Mouse (Mus musculus) heart, adult 18-20 months (tissue): ENCODE data around the gene Mrpl47. TPM values are rescaled to one million over a fixed set of nuclear protein-coding genes. Genes with fewer than 3 reads are reported as not detected.
A peak's percentile ranks its signal among the peaks of the same experiment; 100 is the strongest.
"Not testable (repeated sequence)": the region's sequence is repeated elsewhere in the genome, so short reads cannot be mapped to it uniquely, and the experiment has no call there.

ENCODE experiments used
- DNase-seq, 2 experiments: peaks; one replicate each; pipeline ENCODE4 v3.0.0; 2021 to 2022; ENCODE audit warnings: mixed read lengths in 1 of 2
- total RNA-seq, 2 experiments: library from RNA; stranded (reverse); gene quantifications; 2 replicates each; pipeline ENCODE4 v1.2.3; 2021

Gene Mrpl47
- total RNA-seq, 2 experiments from 2014 or later = 38.5 to 44.9 TPM

GRCm38 (mm10) chr3:32708052-32708367 is 29.4 kb downstream of the Mrpl47 start:
- DNase-seq = no peak

GRCm38 (mm10) chr3:32705647-32706348 is 31.6 kb downstream of the Mrpl47 start, which contains the start of gene Actl6a:
TSS of gene Actl6a (plus strand) at chr3:32706298.
- not testable (repeated sequence) for DNase-seq

DNA sequence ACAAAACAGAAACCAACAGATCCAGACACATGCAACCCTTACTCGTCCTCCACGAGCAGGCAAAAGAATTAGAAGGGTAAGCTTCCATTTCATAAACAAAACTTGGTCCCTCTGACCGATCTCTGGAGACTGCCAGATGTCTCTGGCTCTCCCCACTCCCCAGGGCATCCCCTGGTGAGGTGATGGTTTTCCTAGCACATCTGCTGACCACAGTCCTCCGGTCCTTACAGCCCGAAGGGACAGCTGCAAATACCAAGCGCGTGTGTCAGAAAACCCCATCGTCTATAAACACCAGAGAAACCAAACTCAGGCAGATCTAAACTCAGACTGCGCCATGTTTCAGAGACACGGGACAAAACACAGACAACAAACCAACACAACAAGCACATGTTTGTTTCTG is 32.8 kb downstream of the Mrpl47 start:
- DNase-seq = not testable (repeated sequence)

GRCm38 (mm10) chr3:32704021-32704420 is 33.4 kb downstream of the Mrpl47 start:
- not testable (repeated sequence) for DNase-seq

DNA sequence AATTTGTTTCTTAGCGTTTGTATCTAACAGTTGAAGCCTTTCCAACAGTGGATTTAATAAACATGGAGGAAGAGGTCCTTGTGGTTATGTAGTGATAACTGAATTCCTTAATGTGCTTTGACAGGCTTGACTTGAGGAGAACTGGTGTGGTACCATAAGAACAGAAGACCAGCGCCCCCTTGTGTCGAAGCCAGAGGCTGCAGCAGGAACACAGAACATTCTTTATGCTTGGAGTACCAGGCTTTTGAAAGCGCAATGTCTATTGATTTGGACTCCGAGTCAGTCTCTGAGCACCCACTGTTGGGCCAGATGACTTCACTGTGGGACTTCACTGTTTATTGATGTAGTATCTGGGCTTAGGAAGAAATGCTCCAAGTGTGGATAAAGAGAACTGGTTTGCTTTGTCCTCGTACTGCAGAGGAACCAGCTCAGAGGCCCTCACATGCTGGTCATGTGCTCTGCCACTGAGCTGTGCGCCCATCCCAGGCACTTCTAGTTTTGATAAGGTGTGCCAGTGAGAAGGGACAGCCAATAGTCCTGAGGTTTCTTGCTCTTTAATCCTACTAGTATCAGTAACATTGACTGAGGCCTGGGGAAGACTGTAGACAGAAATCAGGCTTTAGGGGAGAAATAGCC is 39.1 kb downstream of the Mrpl47 start:
- DNase-seq = peak; percentile 87 to 96

- no peak for DNase-seq
Observed at GRCm38 (mm10) chr3:32695583-32695980, 41.8 kb downstream of the Mrpl47 start.

DNA sequence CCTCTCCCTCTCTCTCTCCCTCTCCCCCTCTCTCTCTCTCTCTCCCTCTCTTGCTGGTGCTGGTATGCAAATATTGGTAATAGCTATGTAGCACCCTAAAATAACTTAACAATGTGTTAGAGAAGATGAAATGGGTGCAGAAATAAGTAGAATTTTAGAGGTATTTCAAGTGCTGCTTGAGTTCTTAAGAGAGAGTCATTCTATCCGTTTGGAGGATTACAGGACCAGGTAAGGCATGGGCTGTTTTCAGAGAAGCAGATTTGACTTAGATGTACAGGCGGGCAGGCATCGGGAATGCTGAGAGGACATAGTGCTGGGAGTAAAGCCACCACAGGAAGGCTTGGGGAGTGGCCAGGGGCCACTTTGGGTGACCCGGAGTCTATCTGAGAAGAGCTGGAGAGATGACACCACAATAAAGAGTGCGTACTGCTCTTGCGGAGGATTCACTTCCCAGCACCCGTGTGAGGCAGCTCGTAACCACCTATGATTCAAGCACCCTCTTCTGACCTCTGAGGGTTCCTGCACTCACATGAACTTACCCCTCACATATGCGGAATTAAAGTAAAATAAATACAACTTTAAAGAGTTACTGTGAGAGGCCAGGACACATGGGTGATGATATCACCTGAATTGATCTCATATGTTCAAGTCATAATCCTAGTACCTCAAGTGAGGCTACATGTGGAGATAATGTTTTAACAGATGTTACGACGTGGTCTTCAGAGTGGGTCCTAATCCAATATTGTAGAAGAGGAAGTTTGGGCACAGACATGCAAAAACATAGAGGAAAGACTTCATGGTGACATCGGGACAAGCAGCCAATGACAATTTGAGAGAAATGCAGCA is 42.4 kb downstream of the Mrpl47 start:
- no peak for DNase-seq

DNA sequence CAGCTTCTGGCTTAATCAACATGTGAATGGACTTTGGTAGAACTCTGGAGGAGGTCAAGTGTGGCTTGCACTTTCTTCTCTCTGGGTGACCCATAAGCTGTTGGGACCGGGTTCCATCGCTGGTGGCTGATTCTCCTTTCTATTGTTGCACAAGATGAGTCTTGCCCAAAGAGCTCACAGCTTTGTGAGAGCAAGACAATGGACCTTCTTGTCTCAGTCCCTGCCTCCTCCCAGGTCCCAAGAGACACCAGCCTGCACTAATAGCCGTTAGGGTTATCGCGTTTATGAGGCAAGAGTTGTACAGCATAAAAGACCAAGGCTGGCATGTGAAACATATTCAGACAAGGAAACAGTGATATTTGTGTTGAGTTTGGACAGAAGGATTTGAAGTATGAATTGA is 43.2 kb downstream of the Mrpl47 start:
- no peak for DNase-seq

DNA sequence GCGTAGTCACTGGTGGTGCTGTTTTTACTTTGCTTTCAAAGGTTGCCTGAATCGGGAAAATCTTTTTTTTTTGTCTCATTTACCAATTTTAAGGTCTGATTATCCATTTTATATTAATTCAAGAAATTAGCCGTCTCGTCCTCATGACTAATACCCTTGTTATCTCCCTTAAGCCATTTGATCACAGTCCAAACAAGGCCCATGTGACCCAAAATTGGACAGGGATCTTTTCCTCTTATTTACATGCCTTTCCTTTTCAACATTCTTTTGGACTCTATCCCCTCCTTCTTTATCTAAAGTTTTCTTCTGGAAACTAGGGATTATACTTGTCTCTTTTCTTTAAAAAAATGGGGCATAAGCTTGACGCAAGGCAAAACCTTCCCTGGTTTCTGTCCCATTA is 45.6 kb downstream of the Mrpl47 start:
- DNase-seq = no peak

- no peak for DNase-seq
Observed at GRCm38 (mm10) chr3:32690901-32691300, 46.5 kb downstream of the Mrpl47 start.

GRCm38 (mm10) chr3:32690008-32690407 is 47.4 kb downstream of the Mrpl47 start:
- no peak for DNase-seq

DNA sequence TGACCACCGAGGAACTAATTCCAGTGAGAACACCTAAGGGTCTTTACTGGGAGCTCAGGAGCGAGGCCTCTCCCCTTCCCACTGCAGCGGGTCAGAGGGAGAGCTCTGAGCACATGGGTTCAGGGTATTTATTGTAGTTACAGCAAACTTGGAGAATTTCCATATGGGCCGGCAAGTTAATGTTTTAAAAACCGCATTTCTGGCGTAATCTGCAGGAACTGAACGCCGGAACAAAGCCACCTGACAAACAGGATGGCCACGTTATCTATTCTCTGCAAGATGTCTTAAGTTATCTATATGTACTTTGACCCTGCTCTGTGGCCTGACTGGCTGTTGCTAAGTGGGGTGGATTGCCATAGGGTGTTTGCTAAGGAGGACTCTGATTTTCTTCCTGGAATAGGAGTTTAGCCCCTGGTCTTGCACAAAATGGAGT is 47.8 kb downstream of the Mrpl47 start:
- no peak for DNase-seq

GRCm38 (mm10) chr3:32687156-32687555 is 50.2 kb downstream of the Mrpl47 start:
- DNase-seq = no peak

- DNase-seq = no peak
Observed at GRCm38 (mm10) chr3:32686537-32686936, 50.9 kb downstream of the Mrpl47 start.

GRCm38 (mm10) chr3:32684631-32685030 is 52.8 kb downstream of the Mrpl47 start:
- peak in 1 of 2 experiments; percentile 25 for DNase-seq

DNA sequence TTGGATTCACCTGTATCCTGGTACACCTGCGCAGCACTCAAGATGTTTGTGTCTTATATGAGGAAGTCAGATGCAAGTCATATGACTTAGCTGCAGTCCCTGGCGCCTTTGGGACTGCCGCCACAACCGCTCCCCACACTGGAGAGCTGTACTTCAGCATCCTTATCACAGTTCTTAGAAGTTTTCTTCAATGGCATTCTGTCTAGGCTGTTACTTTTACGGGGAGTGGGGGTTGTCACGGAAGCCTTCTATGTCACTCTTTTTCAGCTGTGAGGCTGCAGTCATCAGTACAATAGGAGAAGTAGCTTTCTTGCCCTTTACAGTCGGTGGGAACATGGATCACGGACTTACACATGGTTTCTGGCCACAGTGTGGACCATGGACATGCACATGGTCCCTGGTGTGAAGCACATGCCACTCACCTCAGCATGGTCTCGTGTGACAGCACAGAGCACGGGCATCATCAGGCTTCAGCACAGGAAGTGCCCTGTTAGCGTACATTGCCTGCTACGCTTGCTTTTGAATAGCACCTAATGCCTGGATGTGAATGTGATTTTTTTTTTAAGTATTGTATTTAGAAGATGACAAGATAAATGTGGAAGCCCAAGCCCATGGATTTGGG is 54.4 kb downstream of the Mrpl47 start:
- no peak for DNase-seq

- no peak for DNase-seq
Observed at GRCm38 (mm10) chr3:32676393-32676792, 61.0 kb downstream of the Mrpl47 start.

Other genes with a start within 250 kb of the Mrpl47 start
- gene Kcnmb3, start 245.4 kb downstream of the Mrpl47 start, total RNA-seq = not detected
- gene Zfp639, start 227.3 kb downstream of the Mrpl47 start, total RNA-seq = 10 to 100 TPM; 24.7 to 26.6 TPM
- 100 to 1,000 TPM; 413 to 428 TPM for gene Mfn1, start 208.1 kb downstream of the Mrpl47 start, total RNA-seq
- 10 to 100 TPM; 12.1 to 13.5 TPM for gene Gnb4, start 121.0 kb downstream of the Mrpl47 start, total RNA-seq
- 10 to 100 TPM; 20.8 to 24.0 TPM for gene Actl6a, start 31.3 kb downstream of the Mrpl47 start, total RNA-seq
- 100 to 1,000 TPM; 913 to 962 TPM for gene Ndufb5, start 615 bp downstream of the Mrpl47 start, total RNA-seq
- 100 to 1,000 TPM; 201 to 209 TPM for gene Usp13, start 79.9 kb upstream of the Mrpl47 start, total RNA-seq